Mouse (Mus musculus) lung, postnatal 0 days (tissue): ENCODE data around the gene Medag.

Experiments used
- CTCF ChIP-seq: IDR thresholded peaks from 2 replicates; pipeline ENCODE4 v1.5.1; 2016; ENCODE audit warnings: antibody characterized with exemption, mild to moderate bottlenecking
- EP300 ChIP-seq: IDR thresholded peaks from 2 replicates; pipeline ENCODE4 v1.6.1; 2016; ENCODE audit warnings: antibody characterized with exemption, mild to moderate bottlenecking, control low read depth

DNA sequence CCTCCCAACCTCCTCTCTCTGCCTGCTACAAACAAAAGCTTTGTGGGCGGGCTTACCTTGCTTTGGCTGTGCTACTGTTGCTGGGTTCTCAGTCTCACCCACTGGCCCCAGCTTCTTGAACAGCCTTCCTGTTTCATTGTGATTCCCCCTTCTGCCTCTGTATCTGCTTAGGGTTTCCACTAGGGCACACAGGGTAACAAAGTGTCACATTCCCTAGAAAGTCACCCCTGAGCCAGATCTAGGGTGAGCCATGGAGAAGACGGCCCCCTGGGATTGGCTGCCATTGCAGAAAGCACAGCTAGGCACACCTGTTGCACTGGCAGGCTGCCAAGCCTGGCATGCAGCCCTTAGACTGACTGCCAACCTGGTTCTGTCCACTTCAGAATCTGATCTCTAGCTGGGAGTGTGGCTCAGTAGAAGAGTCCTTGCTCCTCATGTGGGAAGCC, 17.3 kb downstream of the Medag start:
- TF ChIP-seq EP300 (no peak), CTCF (no peak; the same call in 1 of the 2 replicates)
